Mouse (Mus musculus) heart, adult 2 months (tissue): ENCODE data around the gene Large1. TPM values are rescaled to one million over a fixed set of nuclear protein-coding genes. Genes with fewer than 3 reads are reported as not detected.

Source experiments
- DNase-seq, 2 experiments: peaks; one replicate each; pipeline ENCODE4 v3.0.0; 2021
- H3K27ac ChIP-seq: fragments of 200-600 bp; 2 replicates; pipeline ENCODE4 v1.8.1; 2022
- H3K27me3 ChIP-seq: fragments of 200-500 bp; 2 replicates; pipeline ENCODE4 v1.6.1; 2012; ENCODE audit warnings: mild to moderate bottlenecking, low read length, inconsistent platforms, mixed read lengths; ENCODE audit not compliant: control insufficient read depth, insufficient read depth
- H3K36me3 ChIP-seq: fragments of 200-500 bp; 2 replicates; pipeline ENCODE4 v1.6.1; 2012; ENCODE audit warnings: low read length, inconsistent platforms; ENCODE audit not compliant: control insufficient read depth, insufficient read depth
- H3K4me1 ChIP-seq: fragments of 200-500 bp; 2 replicates; pipeline ENCODE4 v1.6.1; 2011; ENCODE audit warnings: low read length; ENCODE audit not compliant: control insufficient read depth, insufficient read depth
- H3K4me3 ChIP-seq: fragments of 200-600 bp; 2 replicates; pipeline ENCODE4 v1.8.1; 2022
- H3K79me2 ChIP-seq: fragments of 200-500 bp; replicated peaks from 2 replicates; pipeline ENCODE4 v1.6.1; 2012; ENCODE audit warnings: mild to moderate bottlenecking, inconsistent platforms, low read length, moderate library complexity, mixed read lengths; ENCODE audit not compliant: control insufficient read depth, insufficient read depth
- H3K9ac ChIP-seq: fragments of 200-500 bp; 2 replicates; pipeline ENCODE4 v1.6.1; 2012; ENCODE audit warnings: low read depth, mild to moderate bottlenecking, control low read depth, inconsistent platforms, low read length, mixed read lengths
- CTCF ChIP-seq: fragments of 200-600 bp; IDR thresholded peaks from 2 replicates; pipeline ENCODE4 v1.8.1; 2022; ENCODE audit warnings: antibody characterized with exemption, mild to moderate bottlenecking, moderate library complexity
- EP300 ChIP-seq: fragments of 200-500 bp; IDR thresholded peaks from 2 replicates; pipeline ENCODE4 v1.6.1; 2011; ENCODE audit warnings: low read depth, low read length, control low read depth; ENCODE audit not compliant: insufficient read depth
- POLR2A ChIP-seq: fragments of 200-500 bp; IDR thresholded peaks from 2 replicates; pipeline ENCODE4 v1.6.1; 2011; ENCODE audit warnings: mild to moderate bottlenecking, low read depth, low read length, control low read depth; ENCODE audit not compliant: insufficient read depth
- WGBS: fragments of 180-500 bp; shearing (Covaris S2); methylation state at CpG from one replicate; pipeline ENCODE4 v1.1.7; 2018; 5-methylcytosine and 5-hydroxymethylcytosine counted together
- intact Hi-C: fragments of 180-260 bp; cut with DNase I; formaldehyde crosslinking; loops from one replicate; pipeline ENCODE4 v1.15.1; 2025
- polyA plus RNA-seq: library from polyadenylated mRNA; depleted of rRNA; stranded (reverse); fragments of >200 nt; gene quantifications from 2 replicates; pipeline ENCODE4 v1.2.3, GENCODE M21; 2012
- total RNA-seq, 2 experiments: library from RNA; stranded (reverse); gene quantifications; 2 replicates each; pipeline ENCODE4 v1.2.3; 2021

Gene Large1
- total and polyA plus RNA-seq, 3 experiments: 20.7 to 42.0 (median 36.0) TPM

- DNase-seq: peak in 1 of 2 experiments; percentile 15
- peak overlapping the region; percentile 40 for H3K27ac ChIP-seq
- H3K9ac ChIP-seq: no peak overlapping the region
- H3K36me3 ChIP-seq: no peaks in the 10 kb centered on the region; the same call in 1 of the 2 replicates
- H3K4me1 ChIP-seq: no peaks in the 10 kb centered on the region; the same call in 1 of the 2 replicates
- H3K79me2 ChIP-seq: no peaks in the 10 kb centered on the region; the same call in 1 of the 2 replicates
- no peak overlapping the region for H3K4me3 ChIP-seq
- intact Hi-C loops: no loop called here
- 61% methylated on average over 3 of the region's 3 CpGs for WGBS
- TF ChIP-seq POLR2A (no peak), EP300 (no peak), CTCF (no peak)
- H3K27me3 ChIP-seq: no peaks in the 10 kb centered on the region
Observed at GRCm38 (mm10) chr8:73226841-73227240, 126.5 kb downstream of the Large1 start.

- no peak for DNase-seq
- H3K36me3 ChIP-seq: no peaks in the 10 kb centered on the region; the same call in 1 of the 2 replicates
- H3K27ac ChIP-seq: peak overlapping the region; percentile 17; the same call in 1 of the 2 replicates
- H3K9ac ChIP-seq: no peak overlapping the region
- H3K4me1 ChIP-seq: no peaks in the 10 kb centered on the region; the same call in 1 of the 2 replicates
- intact Hi-C loops: no loop called here
- no peak for TF ChIP-seq POLR2A
- no peak for TF ChIP-seq CTCF
- TF ChIP-seq EP300: no peak
- H3K79me2 ChIP-seq: no peaks in the 10 kb centered on the region; the same call in 1 of the 2 replicates
- 51% methylated on average over 2 of the region's 2 CpGs for WGBS
- H3K27me3 ChIP-seq: no peaks in the 10 kb centered on the region
- no peak overlapping the region for H3K4me3 ChIP-seq
Observed at GRCm38 (mm10) chr8:73225654-73226053, 127.7 kb downstream of the Large1 start.

- Histone ChIP-seq H3K27me3 (no peaks in the 10 kb centered on the region), H3K9ac (no peak overlapping the region), H3K4me3 (no peak overlapping the region), H3K79me2 (no peaks in the 10 kb centered on the region; the same call in none of the 2 replicates), H3K4me1 (peaks cover 4% of the 10 kb centered on the region; the same call in 1 of the 2 replicates), H3K36me3 (no peaks in the 10 kb centered on the region; the same call in none of the 2 replicates), H3K27ac (no peak overlapping the region)
- DNase-seq: no peak
- intact Hi-C loops: no loop called here
- WGBS: 78% methylated on average over 6 of the region's 6 CpGs
- TF ChIP-seq EP300 (no peak), POLR2A (no peak), CTCF (no peak)
Observed at GRCm38 (mm10) chr8:73219178-73219811, 134.0 kb downstream of the Large1 start.

GRCm38 (mm10) chr8:73206831-73207230 is 146.5 kb downstream of the Large1 start:
- Histone ChIP-seq H3K4me3 (no peak overlapping the region), H3K27ac (no peak overlapping the region), H3K27me3 (no peaks in the 10 kb centered on the region), H3K4me1 (0 out of 2 replicates have a peak, but pooled peaks cover 1% of the 10 kb centered on the region), H3K9ac (no peak overlapping the region), H3K79me2 (no peaks in the 10 kb centered on the region), H3K36me3 (peaks cover 2% of the 10 kb centered on the region; the same call in 1 of the 2 replicates)
- intact Hi-C loops: loop anchor here (10.0 kb wide), 1 partner anchor 262 kb away; no protein-coding TSS in a partner anchor
- no peak for TF ChIP-seq CTCF
- no peak for TF ChIP-seq EP300
- no peak for TF ChIP-seq POLR2A
- no peak for DNase-seq

GRCm38 (mm10) chr8:73201854-73202253 is 151.5 kb downstream of the Large1 start:
- WGBS: 84% methylated on average over 2 of the region's 2 CpGs
- TF ChIP-seq CTCF (peak; percentile 46), EP300 (no peak)
- H3K27me3 ChIP-seq: no peaks in the 10 kb centered on the region
- H3K4me3 ChIP-seq: no peak overlapping the region
- no peaks in the 10 kb centered on the region for H3K79me2 ChIP-seq
- no peak for DNase-seq
- intact Hi-C loops: loop anchor here (10.0 kb wide), 1 partner anchor 257 kb away; no protein-coding TSS in a partner anchor
- no peak overlapping the region for H3K27ac ChIP-seq
- no peak overlapping the region for H3K9ac ChIP-seq
- no peaks in the 10 kb centered on the region; the same call in none of the 2 replicates for H3K4me1 ChIP-seq
- H3K36me3 ChIP-seq: no peaks in the 10 kb centered on the region

- Histone ChIP-seq H3K36me3 (no peaks in the 10 kb centered on the region), H3K4me1 (no peaks in the 10 kb centered on the region; the same call in none of the 2 replicates), H3K79me2 (no peaks in the 10 kb centered on the region; the same call in 1 of the 2 replicates), H3K27me3 (no peaks in the 10 kb centered on the region), H3K9ac (no peak overlapping the region), H3K4me3 (no peak overlapping the region), H3K27ac (no peak overlapping the region)
- intact Hi-C loops: no loop called here
- 92% methylated on average over 1 of the region's 1 CpGs for WGBS
- DNase-seq: no peak
- no peak for TF ChIP-seq EP300
- TF ChIP-seq POLR2A: no peak
- TF ChIP-seq CTCF: no peak
Observed at GRCm38 (mm10) chr8:73197714-73198113, 155.6 kb downstream of the Large1 start.
